Mouse (Mus musculus): ENCODE measurements around the gene Barhl2.

The Barhl2 gene

DNA sequence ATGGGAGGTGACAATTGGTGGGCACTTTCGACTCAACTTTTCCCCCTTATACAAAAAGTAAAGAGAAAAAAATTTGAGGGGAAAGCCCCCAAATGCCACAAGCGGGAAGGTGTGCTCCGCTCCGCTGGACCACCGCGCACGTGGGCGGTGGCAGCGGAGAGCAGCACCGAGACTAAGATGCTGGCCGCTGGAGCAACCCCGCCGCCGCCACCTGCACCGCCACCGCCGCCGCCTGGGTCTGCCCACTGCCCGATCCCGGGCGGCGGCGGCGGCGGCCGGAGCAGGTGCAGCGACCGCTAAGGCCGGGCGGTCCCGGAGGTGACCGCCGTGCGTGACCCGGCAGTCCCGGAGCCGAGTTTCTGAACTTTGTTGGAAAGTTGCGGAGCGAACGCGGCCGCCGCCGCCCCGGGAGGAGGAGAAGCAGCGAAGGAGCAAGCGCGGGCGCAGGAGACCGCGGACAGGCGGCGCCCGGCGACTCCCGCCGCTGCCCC, at the start of gene Barhl2:
Gene Barhl2, minus strand, starts transcription at position 181 of the 491 bp plus-strand sequence.
- no peak for DNase-seq (ENCODE audit: low spot score)

DNA sequence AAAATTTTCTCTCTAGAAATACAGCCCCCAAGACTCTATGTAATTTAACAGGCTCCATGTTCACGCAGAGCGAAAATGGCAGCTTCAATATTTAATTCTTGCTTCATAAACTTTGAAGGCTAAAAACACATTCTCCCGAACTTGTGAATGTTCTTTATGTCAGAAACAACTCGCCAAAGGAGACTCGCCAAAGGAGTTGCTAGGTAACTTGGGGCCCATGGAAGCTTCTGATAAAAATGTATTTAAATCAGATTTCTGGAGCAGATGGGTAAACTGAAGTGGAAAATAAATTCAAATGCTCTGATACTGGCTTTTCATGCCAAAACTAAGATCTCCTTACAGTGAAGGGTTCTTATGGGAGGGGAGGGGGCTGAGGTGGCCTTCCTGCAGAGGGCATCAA, 48.1 kb upstream of the Barhl2 start:
- DNase-seq (ENCODE audit: low spot score): no peak

DNA sequence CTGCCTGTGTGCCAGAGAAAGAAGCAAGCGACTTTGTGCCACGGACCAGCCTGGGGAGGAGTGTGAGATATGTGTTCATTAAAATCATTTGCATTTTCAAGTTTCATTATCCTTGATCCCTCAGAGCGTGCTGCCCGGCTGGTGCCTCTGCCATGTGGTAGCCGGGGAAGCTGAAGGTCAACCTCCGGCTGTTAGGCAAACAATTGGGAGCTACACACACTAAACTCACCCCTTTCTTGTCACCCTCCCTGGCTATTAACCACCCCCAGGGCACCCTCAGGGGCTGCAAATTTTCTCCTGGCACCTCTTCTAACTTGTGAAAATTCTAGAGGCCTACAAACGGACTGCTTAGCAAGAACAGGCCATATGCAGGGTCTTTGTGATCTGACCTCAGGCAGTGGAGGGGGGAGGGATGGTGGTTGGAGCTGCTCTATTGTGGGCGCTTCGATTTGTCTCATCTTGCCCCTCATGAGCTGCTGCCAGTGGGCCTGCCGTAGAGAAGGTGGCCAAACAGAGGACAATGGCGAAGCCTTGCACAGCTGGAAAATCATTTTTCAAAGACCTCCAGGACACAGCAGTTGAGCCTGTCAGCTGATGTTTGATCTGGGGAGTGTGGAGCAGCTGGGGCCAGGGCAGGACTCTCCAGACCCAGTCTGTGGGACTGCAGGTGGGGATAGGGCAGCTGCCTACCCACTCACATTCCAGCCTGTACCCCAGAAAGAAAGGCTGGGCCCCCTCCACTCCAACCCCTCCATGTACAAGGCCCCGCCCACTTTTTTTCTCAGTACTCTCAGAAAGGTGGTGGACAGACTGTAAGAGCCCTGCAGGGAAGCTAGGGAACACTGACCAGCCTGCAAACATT, 44.9 kb upstream of the Barhl2 start:
- no peak for DNase-seq (ENCODE audit: low spot score)

DNA sequence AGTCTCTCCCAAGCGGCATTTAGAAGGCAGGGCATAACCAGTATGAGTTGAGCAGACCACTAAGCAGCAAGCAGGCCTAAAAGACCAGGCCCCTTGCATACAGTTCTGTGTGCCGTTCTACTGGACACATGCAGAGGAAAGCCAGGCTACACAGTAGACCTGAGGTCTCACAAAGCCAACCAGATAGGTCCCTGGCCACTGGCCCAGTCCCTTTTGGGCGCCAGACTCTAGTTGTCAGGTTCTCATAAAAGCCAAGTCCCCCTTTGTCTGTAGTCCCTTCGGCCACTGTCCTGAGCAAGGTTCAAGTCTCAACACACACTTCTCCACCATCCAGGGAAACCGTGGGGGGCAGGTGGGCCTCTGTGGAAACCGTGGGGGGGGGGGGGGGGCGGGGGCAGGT, 44.3 kb upstream of the Barhl2 start:
- no peak for DNase-seq (ENCODE audit: low spot score)

DNA sequence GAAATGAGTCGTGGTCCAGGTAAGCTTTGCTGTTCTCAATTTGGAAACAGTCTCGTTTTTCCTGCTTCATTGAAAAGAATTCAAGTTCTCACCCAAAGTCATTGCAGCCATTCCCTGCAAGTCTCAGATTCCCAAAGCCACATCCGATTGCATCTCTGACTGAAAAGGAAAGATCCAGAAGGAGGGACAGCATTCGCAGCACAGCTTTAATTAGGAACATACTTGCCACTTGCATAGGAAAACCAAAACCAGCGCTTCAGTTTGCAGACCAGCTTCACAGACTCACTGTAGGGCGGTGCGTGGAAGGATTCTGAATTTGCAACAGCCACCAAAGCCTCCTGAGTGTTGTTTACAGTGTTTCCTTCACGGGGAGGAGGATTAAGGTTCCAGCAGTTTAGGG, 33.8 kb upstream of the Barhl2 start:
- DNase-seq (ENCODE audit: low spot score): no peak

DNA sequence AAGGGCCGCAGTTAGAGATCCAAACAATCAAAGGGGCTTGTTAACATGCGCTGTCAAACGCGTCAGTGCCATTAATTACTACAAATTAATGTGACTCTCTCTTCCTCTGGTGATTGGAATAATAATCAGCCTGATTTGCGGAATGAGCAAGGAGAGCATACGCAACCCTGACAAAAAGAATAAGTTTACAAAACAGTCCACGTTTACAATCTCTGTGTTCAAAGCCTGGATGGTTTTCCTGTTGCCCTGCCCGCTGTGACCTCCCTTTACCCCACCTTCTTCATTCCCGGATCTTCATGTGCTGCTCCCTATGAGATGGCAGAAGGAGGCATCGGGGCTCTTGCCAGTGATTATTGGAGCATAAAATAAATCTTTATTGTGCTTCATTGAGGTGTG, 14.1 kb upstream of the Barhl2 start:
- DNase-seq (ENCODE audit: low spot score): no peak

DNA sequence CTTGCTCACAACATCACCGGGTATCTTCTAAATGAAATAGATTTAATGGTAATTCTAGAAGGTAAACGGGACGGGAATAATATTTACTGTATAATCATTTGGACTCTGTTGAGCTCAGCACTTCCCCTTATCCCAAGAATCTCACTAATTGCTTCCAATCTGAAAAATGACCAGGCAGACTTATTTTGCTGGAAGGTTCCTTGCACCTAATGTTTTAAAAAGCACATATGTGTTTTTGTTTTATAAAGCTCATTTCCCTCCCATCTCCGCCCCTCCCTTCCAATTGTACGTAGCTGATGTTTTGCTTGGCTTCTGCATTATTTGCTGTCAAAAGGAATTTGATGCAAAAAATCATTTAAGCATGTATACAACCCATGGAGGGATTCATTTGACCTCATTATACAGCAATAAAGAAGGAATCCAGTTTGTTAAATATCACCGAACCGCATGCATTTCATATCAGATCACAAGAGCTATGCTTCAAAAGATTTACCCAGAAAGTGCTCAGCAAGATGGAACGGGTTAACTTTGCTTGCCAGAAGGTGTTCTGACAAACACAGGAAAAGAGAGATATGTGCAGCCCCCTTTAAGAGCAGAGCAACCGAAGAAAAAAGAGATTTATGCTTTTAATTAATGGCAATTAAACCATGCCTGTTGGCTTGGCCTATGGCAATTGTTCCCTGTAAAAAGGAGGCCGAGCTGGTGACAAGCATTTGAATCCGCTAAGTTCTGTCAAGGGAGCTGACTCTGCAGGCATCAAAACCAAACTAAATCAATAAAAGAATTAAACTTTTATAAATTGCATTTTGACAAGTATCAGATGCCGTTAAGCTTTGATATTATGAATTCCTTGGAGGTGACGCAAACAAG, 13.5 kb upstream of the Barhl2 start:
- no peak for DNase-seq (ENCODE audit: low spot score)

GRCm38 (mm10) chr5:106465129-106465790, 7.3 kb upstream of the Barhl2 start:
- no peak for DNase-seq (ENCODE audit: low spot score)

- DNase-seq (ENCODE audit: low spot score): no peak
Observed at GRCm38 (mm10) chr5:106464336-106465128, 6.6 kb upstream of the Barhl2 start.

DNA sequence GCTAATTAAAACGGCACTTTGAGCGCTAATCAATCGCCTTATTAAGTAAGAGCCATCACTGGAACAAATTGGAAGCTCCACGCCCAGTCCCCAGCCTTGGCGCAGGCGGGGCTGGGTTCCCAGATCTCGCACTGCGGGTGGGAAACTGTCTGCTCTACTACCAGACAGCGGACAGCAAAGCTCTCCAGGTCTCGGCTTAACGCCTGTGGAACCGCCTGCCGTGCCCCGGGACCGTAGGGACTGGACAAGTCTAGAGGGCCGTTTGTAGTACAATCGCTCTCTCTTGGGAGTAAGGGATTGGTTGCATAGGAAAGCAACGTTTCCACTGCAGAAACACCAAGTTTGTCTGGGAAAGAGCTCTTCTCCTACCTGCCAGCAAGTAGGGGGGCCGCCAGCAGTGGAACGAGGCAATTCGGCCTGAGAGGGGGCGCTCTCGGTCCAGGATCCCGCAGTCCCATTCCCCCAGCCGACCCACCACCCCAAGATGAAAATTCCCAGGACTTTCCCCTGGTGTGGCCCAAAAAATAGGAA, 5.8 kb upstream of the Barhl2 start:
- no peak for DNase-seq (ENCODE audit: low spot score)

DNA sequence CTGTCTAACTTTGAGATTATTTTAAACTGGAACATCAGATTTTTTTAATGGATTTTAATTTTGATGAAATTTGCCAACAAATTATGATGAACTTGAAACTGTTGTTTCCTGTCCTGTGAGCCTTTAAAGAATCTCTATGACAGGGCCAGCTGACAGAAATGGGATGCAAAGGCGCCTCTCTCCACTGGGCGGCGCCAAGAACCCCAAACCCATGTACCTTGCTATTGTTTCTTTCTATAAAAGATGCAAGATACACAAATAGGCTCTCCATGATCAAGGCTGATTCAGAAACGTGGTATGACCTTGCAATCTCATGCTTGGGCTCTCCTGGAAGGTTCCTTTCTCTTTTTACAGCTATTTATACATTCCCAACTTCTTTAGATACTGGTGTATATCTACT, 3.9 kb upstream of the Barhl2 start:
- no peak for DNase-seq (ENCODE audit: low spot score)

DNA sequence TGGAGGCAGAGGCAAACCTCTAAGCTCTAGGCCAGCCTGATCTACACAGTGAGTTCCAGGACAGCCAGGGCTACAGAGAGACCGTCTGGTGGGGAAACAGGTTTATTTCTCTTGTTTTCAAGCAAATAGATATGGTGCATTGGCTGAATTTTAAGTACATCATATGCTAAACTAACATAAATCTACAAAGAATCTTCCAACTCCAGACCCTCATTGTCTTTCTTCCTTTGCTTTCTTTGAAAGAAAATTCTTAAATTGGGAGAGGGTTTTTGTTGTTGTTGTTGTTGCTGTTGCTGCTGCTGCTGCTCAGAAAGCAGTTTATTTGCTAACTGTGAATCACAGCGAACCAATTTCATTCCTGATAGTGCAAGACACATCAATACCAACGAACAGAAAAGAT, 3.5 kb upstream of the Barhl2 start:
- no peak for DNase-seq (ENCODE audit: low spot score)

DNA sequence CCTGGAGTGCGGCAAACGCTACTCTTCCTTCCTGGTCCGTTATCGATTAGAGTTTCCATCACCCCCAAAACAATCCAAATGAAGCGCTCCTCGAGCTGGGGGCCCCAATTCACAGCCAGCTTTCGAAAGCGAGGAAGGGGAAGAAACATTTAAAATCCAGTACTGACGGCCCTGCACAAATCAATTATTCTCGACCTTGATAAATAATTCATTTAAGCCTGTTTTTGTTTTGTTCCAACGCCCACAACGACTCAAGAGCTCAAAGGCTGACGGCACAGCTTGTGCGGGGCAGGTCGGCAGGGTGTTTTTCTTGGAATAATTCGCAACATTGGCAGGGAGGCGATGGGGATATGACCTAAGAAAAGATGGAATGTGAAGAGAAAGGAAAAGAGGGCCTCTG, 2.6 kb upstream of the Barhl2 start:
- DNase-seq (ENCODE audit: low spot score): no peak

DNA sequence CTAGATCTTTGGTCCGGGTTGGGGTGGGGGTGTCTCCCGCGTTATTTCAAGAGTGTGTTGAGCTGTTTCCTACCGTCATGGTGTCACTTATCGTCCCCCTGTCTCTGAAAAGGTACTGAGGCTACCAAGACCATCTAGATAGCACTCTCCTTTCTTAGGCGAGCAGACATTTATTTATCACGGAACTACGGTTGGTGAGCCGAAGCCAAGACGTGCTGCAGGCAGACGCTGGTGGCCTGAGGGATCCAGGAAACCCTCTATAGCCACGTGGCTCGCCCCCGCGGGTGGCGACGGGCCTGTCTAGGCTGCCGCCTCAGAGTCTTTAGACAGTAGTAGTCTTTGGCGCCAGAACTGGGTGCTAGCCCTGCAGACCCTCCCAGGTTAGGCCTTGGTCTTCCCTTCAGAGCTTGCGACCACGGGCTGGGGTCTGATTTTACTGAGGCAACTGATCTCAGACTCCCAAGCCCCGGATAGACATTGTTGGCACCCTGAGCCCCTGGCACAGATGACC, 2.1 kb upstream of the Barhl2 start:
- DNase-seq (ENCODE audit: low spot score): no peak

DNA sequence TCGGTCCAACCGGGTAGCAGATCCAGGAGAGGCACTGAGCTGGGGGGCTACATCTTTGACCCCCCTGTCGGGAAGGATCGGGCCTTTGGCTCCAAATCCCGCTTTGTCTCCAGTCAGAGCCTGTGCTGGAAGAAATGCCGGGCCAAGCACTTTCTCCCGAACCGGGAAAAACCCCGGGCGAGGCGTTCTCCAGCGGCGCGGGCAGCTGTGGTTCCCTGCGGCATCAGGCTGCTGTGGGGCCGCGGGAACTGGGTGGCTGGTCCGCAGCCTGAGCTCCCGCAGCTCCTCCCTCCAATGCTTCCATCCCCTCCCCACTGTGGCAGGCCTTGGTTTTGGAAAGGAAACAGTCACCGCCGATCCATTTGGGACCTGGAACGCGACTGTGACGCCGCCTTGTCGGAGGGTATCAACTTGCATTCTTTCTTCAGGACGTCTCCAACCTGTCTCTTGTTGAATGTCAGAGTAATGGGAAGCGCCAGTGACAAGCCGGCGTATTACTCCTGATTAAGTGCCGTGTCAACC, 1.2 kb upstream of the Barhl2 start:
- no peak for DNase-seq (ENCODE audit: low spot score)

DNA sequence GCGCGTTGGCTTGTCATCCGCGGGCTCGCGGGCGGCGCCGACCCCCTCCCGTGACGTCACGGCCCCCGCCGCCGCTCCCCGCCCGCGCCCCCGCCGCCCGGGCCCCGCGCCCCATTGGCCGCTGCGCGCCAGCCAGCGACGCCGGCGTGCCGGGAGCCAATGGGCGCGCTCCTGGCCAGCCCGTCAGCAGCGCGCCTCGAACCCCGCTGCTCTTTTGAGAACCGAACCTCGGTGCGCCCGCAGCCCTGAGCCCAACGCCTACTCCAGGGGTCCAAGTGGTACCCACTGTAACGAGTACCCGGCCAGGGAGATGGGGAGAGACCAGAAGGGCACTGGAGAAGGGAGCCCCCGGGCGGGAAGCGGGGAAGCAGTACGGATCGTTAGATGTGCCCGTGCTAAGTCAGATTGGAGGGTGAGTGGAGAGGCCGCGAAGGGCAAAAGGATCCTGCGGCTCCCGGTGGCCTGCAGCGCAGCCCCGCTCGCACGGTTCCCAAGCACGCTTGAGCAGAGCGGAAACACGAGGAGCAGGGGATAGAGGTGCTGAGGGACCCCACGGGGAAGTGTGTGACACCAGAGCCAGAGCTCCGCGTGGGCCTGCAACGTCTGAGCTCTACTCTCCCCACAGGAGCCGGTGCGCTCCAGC, 632 bp upstream of the Barhl2 start:
- no peak for DNase-seq (ENCODE audit: low spot score)

DNA sequence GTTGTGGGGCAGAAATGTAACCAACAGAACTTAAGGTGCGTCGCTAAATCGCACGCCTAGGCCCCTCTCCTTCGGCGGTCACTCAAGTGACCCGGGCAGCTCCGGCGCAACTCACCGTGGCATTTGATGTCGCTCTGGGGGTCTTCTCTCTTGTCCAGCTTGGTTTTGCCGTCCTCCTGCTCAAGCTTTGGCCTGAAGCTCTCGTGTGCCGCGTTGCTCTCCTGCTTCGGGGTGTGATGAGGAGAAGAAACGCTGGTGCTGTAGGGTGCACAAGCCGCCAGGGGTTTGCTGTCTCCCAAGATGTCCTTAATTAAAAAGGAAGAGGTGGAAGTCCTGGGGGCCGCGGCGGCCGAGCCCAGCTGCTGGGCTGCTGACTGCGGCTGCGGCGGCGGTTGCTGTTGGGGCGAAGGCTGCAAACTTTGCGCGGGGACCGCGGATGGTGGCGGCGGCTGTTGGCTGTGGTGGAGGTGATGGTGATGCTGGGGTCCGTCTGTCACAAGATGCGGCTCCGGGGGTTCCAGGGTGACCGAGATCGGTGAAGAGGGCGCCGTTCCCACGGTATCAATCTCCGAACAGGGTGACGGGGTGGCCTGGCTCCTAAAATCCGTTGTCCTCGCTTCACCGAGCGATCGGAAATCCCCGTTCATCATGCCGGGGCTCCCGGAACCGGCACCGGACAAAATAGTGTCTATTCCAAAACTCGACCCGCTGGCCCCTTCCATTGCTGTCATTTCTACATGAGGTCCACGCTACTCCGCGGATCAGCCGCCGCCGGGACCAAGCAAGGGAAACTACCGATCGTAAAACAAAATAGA, 648 bp downstream of the Barhl2 start:
- no peak for DNase-seq (ENCODE audit: low spot score)

GRCm38 (mm10) chr5:106455984-106456383, 2.0 kb downstream of the Barhl2 start:
- no peak for DNase-seq (ENCODE audit: low spot score)

- no peak for DNase-seq (ENCODE audit: low spot score)
Observed at GRCm38 (mm10) chr5:106455106-106455920, 2.7 kb downstream of the Barhl2 start.

Data from urinary bladder, postnatal 10 days (tissue).